Mouse (Mus musculus): Measurements from ENCODE around the gene Naa35.

Naa35 gene

GRCm38 (mm10) chr13:59668501-59669093 lies 83.5 kb downstream of the Naa35 start:
- peak in 1 of 2 experiments; percentile 5 for DNase-seq (ENCODE audit: low read depth in 1 of 2, low spot score in 2 of 2)

GRCm38 (mm10) chr13:59669946-59670345 lies 84.9 kb downstream of the Naa35 start:
- DNase-seq (ENCODE audit: low read depth in 1 of 2, low spot score in 2 of 2): no peak

- DNase-seq (ENCODE audit: low read depth in 1 of 2, low spot score in 2 of 2): no peak
Observed at GRCm38 (mm10) chr13:59671521-59671920, 86.5 kb downstream of the Naa35 start.

GRCm38 (mm10) chr13:59672248-59672647 lies 87.2 kb downstream of the Naa35 start:
- DNase-seq (ENCODE audit: low read depth in 1 of 2, low spot score in 2 of 2): no peak

GRCm38 (mm10) chr13:59673597-59673996 lies 88.5 kb downstream of the Naa35 start:
- DNase-seq (ENCODE audit: low read depth in 1 of 2, low spot score in 2 of 2): no peak

- no peak for DNase-seq (ENCODE audit: low read depth in 1 of 2, low spot score in 2 of 2)
Observed at GRCm38 (mm10) chr13:59674215-59674614, 89.2 kb downstream of the Naa35 start.

GRCm38 (mm10) chr13:59674761-59675150 lies 89.7 kb downstream of the Naa35 start:
- DNase-seq (ENCODE audit: low read depth in 1 of 2, low spot score in 2 of 2): no peak

GRCm38 (mm10) chr13:59675151-59676011 lies 90.3 kb downstream of the Naa35 start, which contains the start of gene Golm1:
Golm1 (minus strand) TSS chr13:59675811.
- no peak for DNase-seq (ENCODE audit: low read depth in 1 of 2, low spot score in 2 of 2)

GRCm38 (mm10) chr13:59676316-59677229 lies 91.5 kb downstream of the Naa35 start:
- DNase-seq (ENCODE audit: low read depth in 1 of 2, low spot score in 2 of 2): no peak

GRCm38 (mm10) chr13:59679306-59679705 lies 94.2 kb downstream of the Naa35 start:
- no peak for DNase-seq (ENCODE audit: low read depth in 1 of 2, low spot score in 2 of 2)

- no peak for DNase-seq (ENCODE audit: low read depth in 1 of 2, low spot score in 2 of 2)
Observed at GRCm38 (mm10) chr13:59679908-59680307, 94.8 kb downstream of the Naa35 start.

- DNase-seq (ENCODE audit: low read depth in 1 of 2, low spot score in 2 of 2): no peak
Observed at GRCm38 (mm10) chr13:59682629-59683028, 97.6 kb downstream of the Naa35 start.

GRCm38 (mm10) chr13:59685236-59685635 lies 100.2 kb downstream of the Naa35 start:
- no peak for DNase-seq (ENCODE audit: low read depth in 1 of 2, low spot score in 2 of 2)
